Mouse (Mus musculus) liver, adult 2 months (tissue): ENCODE measurements around the gene St6gal1.

Experiments
- CTCF ChIP-seq: fragments of 200-500 bp; IDR thresholded peaks from 2 replicates; pipeline ENCODE4 v1.5.1; 2011; ENCODE audit warnings: low read depth, low read length, control low read depth
- POLR2A ChIP-seq: fragments of 200-500 bp; IDR thresholded peaks from 2 replicates; pipeline ENCODE4 v1.6.1; 2011; ENCODE audit warnings: low read length, control low read depth; ENCODE audit not compliant: insufficient read depth; ENCODE audit errors: extremely low read depth

DNA sequence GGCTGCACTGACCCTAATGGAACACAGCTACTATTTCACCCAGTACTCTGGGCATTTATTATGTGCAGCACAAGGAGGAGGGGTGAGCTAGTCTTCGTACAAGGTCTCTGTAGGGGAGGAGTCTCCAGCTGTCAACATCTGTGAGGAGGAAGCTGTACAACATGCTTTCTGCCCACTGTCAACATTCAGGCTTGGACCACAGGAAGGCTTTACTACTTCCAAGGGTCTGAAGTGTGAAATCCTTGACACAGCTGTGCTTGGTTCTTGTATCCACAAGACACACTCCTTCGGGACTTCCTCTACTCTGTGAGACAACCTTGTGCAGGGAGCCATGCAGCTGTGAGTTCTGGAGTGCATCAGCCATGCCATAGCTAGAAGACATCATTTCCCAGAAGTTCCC lies 147.8 kb downstream of the St6gal1 start:
- TF ChIP-seq CTCF (no peak), POLR2A (no peak)
